ENCODE assay signal across 11 mouse cellular contexts in genomic region chr8:92472257-92472656, GRCm38 (mm10).
"Had no signal": no experiment of that assay in that cellular context is flagged by ENCODE, and none has a peak within 500 bp of the region (broad histone marks: within the 10 kb centered on the region; RNA-seq: fewer than 3 reads in every experiment).

No protein-coding gene starts in this region.

- ATAC-seq: liver, postnatal 0 days had no signal

- DNase-seq: liver; liver, embryonic 13.5 days; liver, postnatal 0 days; lung, postnatal 14 days; right cerebral cortex, postnatal 14 days; thymus, postnatal 36 days had no signal

- H3K27ac ChIP-seq: kidney, postnatal 0 days; limb, embryonic 12.5 days; liver, embryonic 13.5 days; lung, embryonic 15.5 days; macrophage had no signal

- H3K4me2 ChIP-seq: limb, embryonic 12.5 days; liver, embryonic 13.5 days; lung, embryonic 15.5 days had no signal

- H3K9ac ChIP-seq: limb, embryonic 12.5 days; liver, embryonic 13.5 days; liver, postnatal 0 days; lung, embryonic 15.5 days had no signal

- H3K9me3 ChIP-seq: limb, embryonic 12.5 days; liver, embryonic 13.5 days; lung, embryonic 15.5 days; megakaryocyte, embryonic 14.5 days had no signal

- H3K27me3 ChIP-seq: liver, embryonic 13.5 days; lung, embryonic 15.5 days; megakaryocyte, embryonic 14.5 days had no signal

- H3K4me1 ChIP-seq: liver, embryonic 13.5 days; lung, embryonic 15.5 days; megakaryocyte, embryonic 14.5 days had no signal

- H3K36me3 ChIP-seq: limb, embryonic 12.5 days; liver, embryonic 13.5 days; lung, embryonic 15.5 days had no signal

- H3K4me3 ChIP-seq: limb, embryonic 12.5 days; liver, embryonic 13.5 days; lung, embryonic 15.5 days; megakaryocyte, embryonic 14.5 days had no signal
